Mouse (Mus musculus) midbrain, postnatal 0 days (tissue): ENCODE data around the gene Nfil3. TPM values are rescaled to one million over a fixed set of nuclear protein-coding genes. Genes with fewer than 3 reads are reported as not detected.

ENCODE experiments used
- ATAC-seq: fragments of 200-750 bp; cut with Nextera tagmentation; 2 replicates; pipeline ENCODE4 v1.8.0; 2017; ENCODE audit warnings: moderate number of reproducible peaks, mild to moderate bottlenecking, moderate TSS enrichment, moderate library complexity; ENCODE audit not compliant: low FRiP score
- DNase-seq: peaks from one replicate; pipeline ENCODE4 v3.0.0-alpha.2; 2015; ENCODE audit warnings: low spot score
- H3K27ac ChIP-seq: fragments of 300-500 bp; sonication (generic); 2 replicates; pipeline ENCODE4 v1.5.1; 2014; ENCODE audit warnings: low read depth, mild to moderate bottlenecking, low read length, mixed read lengths
- H3K27me3 ChIP-seq: fragments of 300-500 bp; sonication (generic); 2 replicates; pipeline ENCODE4 v1.6.1; 2014; ENCODE audit warnings: low read length, control low read depth, mixed read lengths; ENCODE audit not compliant: insufficient read depth
- H3K36me3 ChIP-seq: fragments of 300-500 bp; sonication (generic); 2 replicates; pipeline ENCODE4 v1.6.1; 2014; ENCODE audit warnings: low read length, control low read depth, mixed read lengths; ENCODE audit not compliant: insufficient read depth
- H3K4me1 ChIP-seq: fragments of 300-500 bp; sonication (generic); 2 replicates; pipeline ENCODE4 v1.6.1; 2014; ENCODE audit warnings: mild to moderate bottlenecking, control low read depth, antibody characterized with exemption, low read length, mixed read lengths; ENCODE audit not compliant: insufficient read depth
- H3K4me2 ChIP-seq: fragments of 300-500 bp; sonication (generic); 2 replicates; pipeline ENCODE4 v1.6.1; 2014; ENCODE audit warnings: low read depth, mild to moderate bottlenecking, low read length, mixed read lengths; ENCODE audit not compliant: poor library complexity, severe bottlenecking
- H3K4me3 ChIP-seq: fragments of 300-500 bp; sonication (generic); 2 replicates; pipeline ENCODE4 v1.5.1; 2014; ENCODE audit warnings: low read depth, mild to moderate bottlenecking, low read length, moderate library complexity
- H3K9ac ChIP-seq: fragments of 300-500 bp; sonication (generic); replicated peaks from 2 replicates; pipeline ENCODE4 v1.6.1; 2014; ENCODE audit warnings: mild to moderate bottlenecking, low read length, moderate library complexity, mixed read lengths; ENCODE audit not compliant: poor library complexity, severe bottlenecking
- H3K9me3 ChIP-seq: fragments of 300-500 bp; sonication (generic); 2 replicates; pipeline ENCODE4 v1.6.1; 2016; ENCODE audit warnings: low read length, control low read depth
- CTCF ChIP-seq: IDR thresholded peaks from 2 replicates; pipeline ENCODE4 v1.5.1; 2016; ENCODE audit warnings: antibody characterized with exemption, mild to moderate bottlenecking
- WGBS: fragments of 180-500 bp; shearing (Covaris S2); extraction: QIAGEN DNeasy Blood & Tissue Kit; methylation state at CpG from one replicate; pipeline ENCODE4 v1.1.7; 2014; 5-methylcytosine and 5-hydroxymethylcytosine counted together
- polyA plus RNA-seq: library from polyadenylated mRNA; unstranded; fragments of >200 nt; fragmentation: Nextera tagmentation; extraction: Ambion mirVana; gene quantifications from 2 replicates; pipeline ENCODE4 v1.2.1, GENCODE M21; 2015
- total RNA-seq: library from RNA; depleted of rRNA; stranded (reverse); fragments of >200 nt; gene quantifications from 2 replicates; pipeline ENCODE4 v1.2.3, GENCODE M21; 2014; rRNA removed

The Nfil3 gene
- total and polyA plus RNA-seq, 2 experiments from 2014 or later: 15.7 to 27.5 TPM

GRCm38 (mm10) chr13:52928392-52928791, 52.5 kb downstream of the Nfil3 start:
- H3K4me2 ChIP-seq: peak overlapping the region; percentile 63
- no peaks in the 10 kb centered on the region for H3K9me3 ChIP-seq
- WGBS: 61% methylated on average over 9 of the region's 9 CpGs
- DNase-seq (no peak), ATAC-seq (no peak)
- 0 out of 2 replicates have a peak overlapping the region, but pooled peaks have one; percentile 66 for H3K27ac ChIP-seq
- no peaks in the 10 kb centered on the region for H3K27me3 ChIP-seq
- no peaks in the 10 kb centered on the region for H3K36me3 ChIP-seq
- TF ChIP-seq CTCF: peak; percentile 8; the same call in 1 of the 2 replicates
- peaks cover 11% of the 10 kb centered on the region; the same call in 1 of the 2 replicates for H3K4me1 ChIP-seq
- peak overlapping the region; percentile 81 for H3K4me3 ChIP-seq
- peak overlapping the region; percentile 69; the same call in 1 of the 2 replicates for H3K9ac ChIP-seq

DNA sequence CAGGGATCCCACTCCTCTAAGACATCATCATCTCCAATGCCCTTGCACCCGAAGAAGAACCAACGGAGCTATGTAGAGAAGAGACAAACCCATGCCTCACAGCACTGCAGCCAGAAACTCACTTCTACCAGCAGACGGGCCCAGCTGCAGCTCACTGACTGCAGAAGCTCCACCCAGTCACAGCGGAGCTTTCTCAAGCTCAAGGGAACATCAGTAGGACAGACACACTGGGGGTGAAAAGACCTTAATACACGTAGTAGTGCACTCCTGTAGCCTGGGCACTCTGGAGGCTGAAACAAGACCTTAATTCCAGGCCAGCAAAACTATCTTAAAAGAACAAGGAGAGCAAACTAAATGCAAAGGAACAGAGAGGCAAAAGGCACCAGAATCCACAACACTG, 56.4 kb downstream of the Nfil3 start:
- Histone ChIP-seq H3K36me3 (0 out of 2 replicates have a peak, but pooled peaks cover 2% of the 10 kb centered on the region), H3K27me3 (no peaks in the 10 kb centered on the region), H3K4me1 (peaks cover 11% of the 10 kb centered on the region; the same call in 1 of the 2 replicates), H3K4me3 (no peak overlapping the region), H3K4me2 (no peak overlapping the region), H3K9me3 (no peaks in the 10 kb centered on the region), H3K9ac (no peak overlapping the region), H3K27ac (no peak overlapping the region)
- no peak for TF ChIP-seq CTCF
- no peak for ATAC-seq
- 86% methylated on average over 5 of the region's 5 CpGs for WGBS
- no peak for DNase-seq

DNA sequence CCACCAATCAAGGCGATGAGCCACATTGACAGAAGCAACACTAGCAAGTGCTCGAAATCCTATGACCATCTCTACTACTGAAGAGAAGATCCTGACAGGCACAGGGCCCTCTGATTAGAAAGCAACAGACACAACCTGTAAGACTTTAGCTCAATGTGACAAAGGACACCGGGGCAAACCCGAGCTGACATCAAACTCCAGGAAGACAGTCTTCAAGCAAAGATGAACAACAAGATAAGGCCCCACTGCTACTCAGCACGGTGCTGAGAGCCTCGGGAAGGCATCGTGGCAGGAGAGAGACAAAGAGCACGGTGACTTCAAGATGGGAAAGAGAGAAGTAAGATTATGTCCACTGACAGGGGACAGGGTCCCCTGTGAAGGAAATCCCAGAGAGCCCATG, 58.9 kb downstream of the Nfil3 start:
- Histone ChIP-seq H3K4me2 (no peak overlapping the region), H3K9ac (no peak overlapping the region), H3K4me3 (no peak overlapping the region), H3K4me1 (no peaks in the 10 kb centered on the region), H3K9me3 (no peaks in the 10 kb centered on the region), H3K27ac (no peak overlapping the region), H3K36me3 (peaks cover 7% of the 10 kb centered on the region; the same call in 1 of the 2 replicates), H3K27me3 (no peaks in the 10 kb centered on the region)
- no peak for DNase-seq
- ATAC-seq: no peak
- WGBS: 88% methylated on average over 8 of the region's 8 CpGs
- TF ChIP-seq CTCF: no peak

DNA sequence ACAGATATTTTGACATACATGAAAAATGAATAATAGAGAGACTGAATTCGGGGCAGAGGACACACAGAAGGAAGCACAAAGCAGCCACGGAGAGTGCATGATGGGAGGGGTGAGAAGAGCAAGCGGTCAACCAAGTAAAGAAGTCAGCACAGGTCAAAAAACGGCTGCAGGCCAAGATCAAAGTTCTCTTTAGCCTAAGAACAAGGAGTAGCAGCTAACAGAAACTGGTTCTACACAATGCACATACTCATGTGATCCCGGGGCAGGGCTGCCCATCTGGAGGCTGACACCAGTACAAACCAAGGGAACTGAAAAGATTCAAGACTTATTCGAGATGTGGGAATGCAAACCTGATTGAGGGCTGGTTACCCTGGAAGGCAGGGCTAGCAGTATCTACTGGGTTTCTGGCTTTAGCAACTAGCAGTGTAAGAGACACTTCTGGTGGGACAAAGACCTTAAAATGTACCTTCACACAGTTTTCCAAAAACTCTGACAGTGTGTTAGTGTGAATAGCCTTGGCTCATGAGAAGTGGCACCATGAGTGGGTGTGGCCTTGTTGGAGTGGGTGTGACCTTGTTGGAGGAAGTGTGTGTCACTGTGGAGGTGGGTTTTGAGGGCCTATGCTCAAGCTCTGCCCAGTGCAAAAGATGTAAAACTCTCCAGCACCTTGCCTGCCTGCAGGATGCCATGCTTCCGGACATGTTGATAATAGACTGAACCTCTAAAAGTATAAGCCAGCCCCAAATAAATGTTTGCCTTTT, 59.6 kb downstream of the Nfil3 start:
- DNase-seq: no peak
- H3K36me3 ChIP-seq: peaks cover 7% of the 10 kb centered on the region; the same call in 1 of the 2 replicates
- no peaks in the 10 kb centered on the region for H3K9me3 ChIP-seq
- H3K4me1 ChIP-seq: no peaks in the 10 kb centered on the region
- no peak overlapping the region for H3K27ac ChIP-seq
- WGBS: 80% methylated on average over 7 of the region's 7 CpGs
- TF ChIP-seq CTCF: no peak
- H3K4me2 ChIP-seq: no peak overlapping the region
- no peak overlapping the region for H3K4me3 ChIP-seq
- no peak overlapping the region for H3K9ac ChIP-seq
- H3K27me3 ChIP-seq: no peaks in the 10 kb centered on the region
- no peak for ATAC-seq

GRCm38 (mm10) chr13:52919790-52920352, 61.0 kb downstream of the Nfil3 start:
- Histone ChIP-seq H3K9me3 (no peaks in the 10 kb centered on the region), H3K27ac (no peak overlapping the region), H3K36me3 (peaks cover 7% of the 10 kb centered on the region; the same call in 1 of the 2 replicates), H3K9ac (no peak overlapping the region), H3K27me3 (no peaks in the 10 kb centered on the region), H3K4me2 (no peak overlapping the region), H3K4me3 (no peak overlapping the region), H3K4me1 (no peaks in the 10 kb centered on the region)
- DNase-seq: no peak
- no peak for ATAC-seq
- no peak for TF ChIP-seq CTCF
- WGBS: 82% methylated on average over 10 of the region's 10 CpGs

- 92% methylated on average over 5 of the region's 5 CpGs for WGBS
- H3K27me3 ChIP-seq: no peaks in the 10 kb centered on the region
- H3K27ac ChIP-seq: no peak overlapping the region
- no peak overlapping the region for H3K9ac ChIP-seq
- H3K4me3 ChIP-seq: no peak overlapping the region
- peaks cover 7% of the 10 kb centered on the region; the same call in 1 of the 2 replicates for H3K36me3 ChIP-seq
- TF ChIP-seq CTCF: no peak
- H3K9me3 ChIP-seq: no peaks in the 10 kb centered on the region
- H3K4me1 ChIP-seq: no peaks in the 10 kb centered on the region
- ATAC-seq (no peak), DNase-seq (no peak)
- no peak overlapping the region for H3K4me2 ChIP-seq
These were observed 62.5 kb downstream of the Nfil3 start for GRCm38 (mm10) chr13:52918333-52918732.

Other genes starting within 250 kb of the Nfil3 start
- 33.7 and 53.9 TPM in 2 replicates for gene Auh, start 51.4 kb downstream of the Nfil3 start, total RNA-seq
- gene Auh, start 51.4 kb downstream of the Nfil3 start, polyA plus RNA-seq: 55.9 and 59.6 TPM in 2 replicates